ENCODE assay signal across 8 mouse cellular contexts in genomic region chr19:45460749-45461736, GRCm38 (mm10).
DNase-seq lines count a peak whose midpoint lies in the region; ATAC-seq and TF ChIP-seq lines count a peak whose summit lies in the region.

No protein-coding gene starts in this region.

- WGBS in heart, adult 2 months: 90% methylated on average over 10 of the region's 10 CpGs
- 62% methylated on average over 10 of the region's 10 CpGs for WGBS in heart, embryonic 10.5 days

- H3K4me1 ChIP-seq in heart, adult 2 months (ENCODE audit: control insufficient read depth, insufficient read depth, low read length): no peaks in the 10 kb centered on the region
- H3K4me1 ChIP-seq in heart, embryonic 10.5 days: no peaks in the 10 kb centered on the region
- peaks cover 1% of the 10 kb centered on the region; the same call in 1 of the 2 replicates for H3K4me1 ChIP-seq in cortical plate, adult 2 months (ENCODE audit: control insufficient read depth, insufficient read depth, low read length)

- intact Hi-C loops in heart, adult 2 months (cut with DNase I): no loop called here

- TF ChIP-seq EP300 in heart, adult 2 months (IDR thresholded peaks at IDR 0.05; ENCODE audit: insufficient read depth, low read depth, low read length): no peak

- peaks cover 5% of the 10 kb centered on the region; the same call in 1 of the 2 replicates for H3K36me3 ChIP-seq in heart, adult 2 months (ENCODE audit: control insufficient read depth, insufficient read depth, low read length)
- H3K36me3 ChIP-seq in heart, embryonic 10.5 days: peaks cover 5% of the 10 kb centered on the region; the same call in 1 of the 2 replicates

- no peaks in the 10 kb centered on the region for H3K27me3 ChIP-seq in heart, adult 2 months (ENCODE audit: control insufficient read depth, insufficient read depth, low read length)
- no peaks in the 10 kb centered on the region for H3K27me3 ChIP-seq in heart, embryonic 10.5 days (ENCODE audit: insufficient read depth, poor library complexity, severe bottlenecking)

- no peak overlapping the region for H3K4me3 ChIP-seq in heart, adult 2 months
- no peak overlapping the region for H3K4me3 ChIP-seq in heart, embryonic 10.5 days
- no peak overlapping the region for H3K4me3 ChIP-seq in cortical plate, adult 2 months (ENCODE audit: insufficient read depth, low read length)

- no peak for TF ChIP-seq POLR2A in heart, adult 2 months (IDR thresholded peaks at IDR 0.05; ENCODE audit: insufficient read depth, low read depth, low read length)
- no peak for TF ChIP-seq POLR2A in cortical plate, adult 2 months (IDR thresholded peaks at IDR 0.05; ENCODE audit: extremely low read depth, insufficient read depth, low read length)

- peak; percentile 80 for ATAC-seq in megakaryocyte progenitor cell, adult 5-6 weeks (replicated peaks; ENCODE audit: poor library complexity)
- no peak for ATAC-seq in activated CD4-positive, CD25-positive, alpha-beta regulatory T cell, adult 4 months

- no peaks in the 10 kb centered on the region for H3K79me2 ChIP-seq in heart, adult 2 months (replicated peaks; ENCODE audit: control insufficient read depth, insufficient read depth, low read length)

- no peak for DNase-seq in heart, adult 2 months
- DNase-seq in heart, embryonic 10.5 days (ENCODE audit: low spot score): no peak
- DNase-seq in CD4-positive helper T cell, adult 2 months (ENCODE audit: low read depth, low spot score): peak; percentile 22
- no peak for DNase-seq in right cerebral cortex, postnatal 4 days
- DNase-seq in spleen, adult 18-20 months: no peak

- H3K9me3 ChIP-seq in heart, embryonic 10.5 days: no peaks in the 10 kb centered on the region

- H3K9ac ChIP-seq in heart, adult 2 months (ENCODE audit: low read depth, low read length): no peak overlapping the region

- TF ChIP-seq CTCF in heart, adult 2 months (IDR thresholded peaks at IDR 0.05): peak; percentile 70
- peak; percentile 24; the same call in 1 of the 2 replicates for TF ChIP-seq CTCF in cortical plate, adult 2 months (IDR thresholded peaks at IDR 0.05; ENCODE audit: extremely low read depth, insufficient read depth, low read length)

- H3K27ac ChIP-seq in heart, adult 2 months: no peak overlapping the region
- no peak overlapping the region for H3K27ac ChIP-seq in heart, embryonic 10.5 days
- no peak overlapping the region for H3K27ac ChIP-seq in cortical plate, adult 2 months (ENCODE audit: insufficient read depth, low read length)
